Mouse (Mus musculus): ENCODE measurements around the gene Aff1. TPM values are rescaled to one million over a fixed set of nuclear protein-coding genes. Genes with fewer than 3 reads are reported as not detected.

Aff1 gene
- total RNA-seq, 2 experiments from 2014 or later, result 47.4 to 53.4 TPM

DNA sequence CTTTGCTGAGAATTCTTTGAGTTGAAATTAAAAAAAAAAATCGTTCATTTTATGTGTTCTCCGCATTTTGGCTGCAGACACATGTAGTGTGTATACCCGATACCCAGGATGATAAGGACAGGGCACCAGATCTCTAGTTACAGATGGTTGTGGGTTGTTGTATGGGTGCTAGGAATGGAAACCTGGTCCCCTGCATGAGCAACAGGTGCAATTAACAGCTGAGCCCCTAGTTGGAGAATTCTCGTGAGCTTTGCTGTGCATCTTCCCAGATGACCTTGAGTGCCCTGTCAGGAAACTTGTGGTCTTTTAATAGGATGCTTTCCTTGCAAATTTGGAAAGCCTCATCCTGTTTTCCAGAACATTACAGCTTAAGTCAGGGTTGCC lies 74.2 kb downstream of the Aff1 start:
- no peak for DNase-seq
- intact Hi-C loops (cut with DNase I), result no loop called here

DNA sequence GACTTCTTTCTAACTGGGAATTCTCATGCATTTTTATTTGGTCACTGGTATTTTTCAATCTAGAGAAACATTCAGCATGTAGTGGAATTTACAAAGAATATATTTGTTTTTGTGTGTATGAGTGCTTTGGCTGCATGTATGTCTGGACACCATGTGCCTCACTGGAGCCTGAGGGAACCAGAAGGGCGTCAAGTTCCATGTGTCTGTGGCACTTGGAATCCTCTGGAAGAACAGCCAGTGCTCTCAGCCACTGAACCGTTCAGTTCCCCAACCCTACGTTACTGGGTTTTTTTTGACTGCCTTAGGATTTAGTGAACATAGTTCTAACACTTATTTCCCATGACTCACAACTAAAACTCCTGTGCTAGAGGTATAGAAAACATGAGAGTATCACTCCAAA lies 76.8 kb downstream of the Aff1 start:
- intact Hi-C loops (cut with DNase I), result no loop called here
- no peak for DNase-seq

DNA sequence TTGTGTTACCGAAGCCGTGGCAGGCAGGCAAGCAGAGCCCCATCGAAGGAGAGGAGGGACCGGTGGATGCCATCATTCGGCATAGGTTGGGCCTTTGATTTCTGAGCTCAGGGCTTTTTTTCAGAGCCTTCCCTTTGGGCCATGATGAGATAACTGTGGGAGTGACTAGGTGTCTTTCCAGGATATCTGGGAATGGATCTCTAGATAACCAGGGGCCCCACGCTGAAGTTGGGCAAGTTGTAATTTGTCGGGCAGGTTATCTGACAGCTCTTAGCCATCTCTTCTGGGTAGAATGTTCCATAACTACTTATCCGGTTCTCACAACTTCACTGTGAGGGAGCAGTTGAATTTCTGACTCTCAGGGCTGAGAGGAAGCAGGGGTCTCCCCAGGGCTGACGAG lies 77.5 kb downstream of the Aff1 start:
- intact Hi-C loops (cut with DNase I), result no loop called here
- no peak for DNase-seq

DNA sequence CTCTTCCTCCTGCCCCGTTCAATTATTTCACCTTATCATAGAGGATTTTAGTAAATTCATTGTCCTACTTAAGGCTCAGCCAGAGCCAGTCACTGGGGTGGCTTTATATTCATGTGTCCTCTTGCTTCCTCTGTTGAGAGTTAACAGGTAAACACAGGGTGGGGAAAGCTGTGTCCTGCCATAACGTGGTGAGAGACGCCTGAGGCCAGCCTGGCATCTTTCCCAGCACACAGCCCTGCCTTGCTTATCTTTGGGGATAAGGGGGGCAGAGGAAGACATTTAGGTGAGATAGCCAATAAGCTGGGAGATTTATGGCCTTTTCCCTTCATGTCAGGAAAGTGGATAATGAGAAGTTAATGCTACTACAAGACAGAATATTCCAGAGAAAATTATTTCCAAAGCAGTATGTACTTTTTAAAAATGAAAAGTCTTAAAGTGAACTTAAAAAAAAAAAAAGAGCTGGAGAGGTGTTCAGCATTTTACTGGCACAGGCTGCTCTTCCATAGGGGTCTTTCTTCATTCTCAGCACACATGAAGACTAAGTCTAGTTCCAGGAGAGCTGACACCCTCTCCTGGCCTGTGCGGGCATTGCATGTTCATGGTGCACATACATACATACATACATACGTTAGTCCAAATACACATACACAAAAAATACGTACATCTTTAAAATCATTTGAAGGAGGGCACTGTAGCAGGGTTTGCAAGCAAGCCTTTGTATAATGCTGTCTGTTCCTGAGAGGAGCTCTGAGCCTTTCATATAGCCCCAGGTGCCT lies 78.5 kb downstream of the Aff1 start:
- intact Hi-C loops (cut with DNase I), result no loop called here
- peak; percentile 57 to 61 for DNase-seq

DNA sequence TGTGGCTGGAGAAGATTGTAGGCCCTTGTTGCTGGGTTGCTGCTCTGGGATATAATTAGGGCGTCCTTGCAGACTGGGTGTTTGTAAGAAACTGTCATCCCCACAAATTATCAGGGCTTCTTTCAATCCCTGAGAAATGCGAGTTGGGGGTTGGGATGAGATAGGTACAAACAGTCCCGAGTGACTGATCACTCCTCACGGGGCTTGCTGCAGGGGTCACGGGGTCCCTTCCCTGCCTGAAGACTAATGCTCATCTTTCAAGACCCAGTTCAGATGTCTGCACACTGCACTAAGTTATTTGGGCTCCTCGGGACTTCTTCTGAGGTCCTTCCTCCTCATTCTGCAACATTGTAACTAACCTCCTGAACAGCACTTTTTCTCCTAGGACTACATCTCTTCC lies 79.2 kb downstream of the Aff1 start:
- intact Hi-C loops (cut with DNase I), result no loop called here
- DNase-seq, result no peak

DNA sequence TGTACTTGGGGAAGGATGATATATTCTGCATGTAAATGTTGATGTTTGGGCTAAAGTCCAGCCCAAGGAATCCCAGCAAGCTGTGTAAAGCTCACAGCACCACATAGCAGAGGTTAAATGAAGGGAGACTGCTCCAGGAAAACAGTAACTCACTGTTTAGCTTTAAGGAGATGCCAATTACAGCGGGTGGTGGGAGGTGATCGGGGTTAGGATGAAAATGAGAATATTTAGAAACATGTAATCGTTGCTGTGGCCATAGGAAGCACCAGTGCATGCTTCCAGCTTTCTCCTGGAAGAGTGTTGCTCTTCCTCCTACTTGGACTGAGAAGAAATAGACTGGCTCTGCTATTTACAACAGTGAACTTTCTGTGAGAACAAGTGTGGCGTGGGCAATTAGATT lies 80.1 kb downstream of the Aff1 start:
- no peak for DNase-seq
- intact Hi-C loops (cut with DNase I), result loop anchor here (2.0 kb wide), 1 partner anchor 17 kb away; no protein-coding TSS in a partner anchor

DNA sequence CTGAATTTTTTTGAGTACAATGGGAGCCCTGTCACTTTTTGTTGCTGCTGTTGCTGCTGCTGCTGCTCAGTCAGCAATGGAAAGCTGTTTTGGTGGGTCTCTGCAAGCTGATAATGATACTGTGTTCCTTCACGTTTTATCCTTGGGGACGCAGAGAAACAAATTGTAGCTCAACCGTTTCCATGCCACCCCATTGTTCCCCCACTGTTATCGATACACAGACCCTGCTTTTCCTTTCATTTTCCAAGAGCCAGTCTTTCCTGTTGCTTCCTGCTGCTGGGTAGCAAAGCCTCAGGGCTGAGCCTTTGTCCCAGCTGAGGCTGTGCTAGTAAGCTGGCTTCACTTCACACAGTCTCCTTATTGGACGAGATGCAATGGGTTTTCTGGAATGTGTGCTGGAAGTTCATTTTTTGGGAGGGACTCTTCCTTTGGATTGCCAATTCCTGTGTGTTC lies 81.0 kb downstream of the Aff1 start:
- intact Hi-C loops (cut with DNase I), result loop anchor here (2.0 kb wide), 1 partner anchor 18 kb away; no protein-coding TSS in a partner anchor
- DNase-seq, result peak; percentile 54 to 60

DNA sequence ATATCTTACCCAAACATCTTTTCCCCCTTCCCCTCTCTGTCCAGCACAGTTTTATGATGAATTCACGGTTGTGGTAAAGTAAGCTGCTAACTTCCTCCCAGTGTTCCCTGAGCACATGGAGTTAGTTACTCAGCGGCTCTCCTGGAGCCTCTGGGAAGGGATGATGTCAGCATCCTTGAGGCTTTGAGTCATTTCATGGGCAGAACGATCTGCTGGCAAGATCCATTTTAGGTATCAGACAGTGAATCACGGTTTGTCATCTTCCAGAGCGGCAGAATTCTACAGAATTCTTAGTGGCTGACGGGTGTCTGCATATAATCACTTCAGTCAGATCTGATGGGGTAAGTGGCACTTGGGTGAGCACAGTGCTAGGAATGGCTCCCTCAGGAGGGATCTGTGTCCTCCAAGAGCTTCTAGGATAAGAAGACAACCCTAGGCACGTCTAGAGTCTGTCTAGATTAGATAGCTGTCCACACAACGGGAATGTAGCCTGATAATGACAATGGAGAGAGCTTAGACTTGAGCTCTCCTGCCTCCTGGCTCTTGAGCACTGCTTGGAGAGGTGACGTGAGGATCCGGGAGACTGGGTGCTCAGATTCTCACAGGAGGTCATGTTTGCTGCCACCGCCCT lies 82.6 kb downstream of the Aff1 start:
- intact Hi-C loops (cut with DNase I), result no loop called here
- no peak for DNase-seq

DNA sequence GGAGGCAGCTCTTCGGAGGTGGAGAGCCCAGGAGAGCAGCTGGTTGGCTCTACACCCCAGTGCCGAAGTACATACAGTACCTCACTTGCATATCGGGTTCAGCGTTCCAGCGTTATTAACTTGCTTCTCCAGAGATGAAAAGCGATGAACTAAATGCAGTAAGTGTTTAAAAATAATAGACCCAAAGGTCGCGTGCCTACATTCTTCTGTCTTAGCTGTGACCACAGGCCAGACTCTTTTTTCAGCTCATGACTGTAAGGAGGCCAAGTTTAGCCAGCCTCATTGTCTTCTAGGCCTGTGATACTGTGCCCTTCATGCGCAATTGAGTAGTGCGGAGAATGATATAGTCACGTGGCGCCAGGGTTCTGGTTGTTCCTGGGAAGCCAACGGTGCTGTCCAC lies 83.3 kb downstream of the Aff1 start:
- intact Hi-C loops (cut with DNase I), result no loop called here

DNA sequence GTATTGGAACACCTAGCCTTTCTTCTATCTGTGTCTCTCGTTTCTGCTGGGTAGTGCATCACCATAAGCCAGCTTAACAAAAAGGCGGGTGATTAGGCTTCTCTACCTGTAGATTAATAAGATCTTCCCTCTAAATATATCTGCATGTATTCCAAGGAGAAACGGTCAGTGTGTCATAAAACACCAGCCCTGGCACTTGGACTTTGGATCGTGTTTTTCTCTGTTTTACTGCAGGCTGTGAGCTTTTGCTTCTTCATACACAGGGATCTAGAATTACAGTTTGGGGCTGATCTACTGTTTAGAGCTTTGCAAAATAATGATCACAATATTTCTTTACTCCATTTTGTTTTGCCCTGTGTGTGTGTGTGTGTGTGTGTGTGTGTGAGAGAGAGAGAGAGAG lies 84.7 kb downstream of the Aff1 start:
- DNase-seq, result no peak
- intact Hi-C loops (cut with DNase I), result no loop called here

More for the DNA sequence above, 83.3 kb downstream of the Aff1 start:
- DNase-seq, result no peak

DNA sequence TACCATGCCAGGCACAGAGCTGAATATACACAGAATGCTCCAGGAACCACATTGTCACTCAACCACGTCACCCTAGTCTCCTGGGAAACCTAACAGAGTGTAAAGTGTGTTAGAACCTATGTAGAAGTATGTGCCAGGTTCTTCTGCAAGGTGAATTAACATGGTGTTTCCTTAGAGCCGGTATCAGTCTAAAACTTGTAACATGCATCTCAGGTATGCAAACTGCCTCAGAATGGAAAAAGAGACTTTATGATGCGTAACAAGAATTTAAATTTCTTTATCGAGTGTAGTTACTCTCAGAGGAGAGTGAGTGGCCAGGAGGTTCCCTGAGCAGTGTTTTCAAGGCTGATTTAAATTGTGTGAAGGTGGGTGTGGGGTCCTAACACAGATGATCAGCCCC lies 85.3 kb downstream of the Aff1 start:
- intact Hi-C loops (cut with DNase I), result no loop called here

DNA sequence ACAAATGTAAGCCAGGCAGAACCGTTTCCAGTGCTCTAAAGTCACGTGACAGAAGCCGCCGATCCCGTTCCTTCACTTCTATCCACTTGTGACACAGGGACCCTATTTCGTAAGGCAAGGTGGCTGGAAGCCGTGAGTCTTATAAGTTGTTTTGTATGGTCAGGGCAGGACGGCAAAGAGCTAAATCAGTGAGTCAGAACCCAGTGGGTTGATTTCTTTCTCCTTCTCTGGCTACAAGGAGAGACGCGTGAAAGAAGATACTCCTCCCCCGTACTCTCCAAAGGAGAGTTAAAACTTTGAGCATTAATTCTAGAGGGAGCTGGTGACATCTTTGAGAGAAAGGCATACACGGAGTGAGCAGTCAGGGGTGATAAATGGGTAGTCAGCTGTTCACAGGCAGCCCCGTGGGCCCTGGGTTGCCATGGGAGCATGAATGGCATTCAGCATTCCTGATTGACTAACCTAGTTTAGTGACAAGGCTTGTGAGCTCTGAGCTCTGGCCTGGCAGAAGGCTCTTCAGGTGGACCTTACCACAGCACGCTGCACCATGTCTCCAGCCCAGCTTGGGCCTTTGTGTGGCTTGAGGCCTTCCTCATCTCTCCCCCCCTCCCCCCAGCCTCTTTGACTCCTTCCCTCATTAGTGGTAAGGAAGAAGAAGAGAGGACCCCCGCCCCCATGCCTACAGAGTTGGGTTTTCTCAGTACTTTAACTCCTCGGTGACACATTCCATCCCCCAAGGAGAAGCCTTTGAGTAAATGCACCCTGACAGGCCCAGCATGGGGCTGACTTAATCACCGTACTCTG lies 86.3 kb downstream of the Aff1 start:
- intact Hi-C loops (cut with DNase I), result no loop called here
- no peak for DNase-seq

More for the DNA sequence above, 85.3 kb downstream of the Aff1 start:
- DNase-seq, result no peak

DNA sequence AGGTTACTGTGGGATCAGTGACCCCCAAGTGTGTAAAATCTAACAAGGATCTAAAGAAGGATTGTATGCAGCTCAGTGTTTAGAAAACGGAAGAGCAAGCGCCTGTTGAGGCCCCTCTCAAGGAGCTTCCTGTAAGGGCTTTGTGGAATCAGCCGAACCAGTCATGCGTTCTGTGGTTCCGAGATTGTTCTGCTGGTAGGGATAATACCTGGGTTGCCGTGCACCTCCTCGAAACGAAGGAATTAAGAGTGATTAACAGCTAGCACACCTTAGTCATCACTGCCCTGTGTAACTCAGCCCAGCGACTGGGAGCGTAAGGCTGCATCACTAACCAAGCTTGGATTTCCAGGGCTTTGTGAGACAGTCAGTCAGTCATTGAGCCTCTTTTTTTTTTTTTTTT lies 87.7 kb downstream of the Aff1 start:
- intact Hi-C loops (cut with DNase I), result no loop called here
- no peak for DNase-seq

DNA sequence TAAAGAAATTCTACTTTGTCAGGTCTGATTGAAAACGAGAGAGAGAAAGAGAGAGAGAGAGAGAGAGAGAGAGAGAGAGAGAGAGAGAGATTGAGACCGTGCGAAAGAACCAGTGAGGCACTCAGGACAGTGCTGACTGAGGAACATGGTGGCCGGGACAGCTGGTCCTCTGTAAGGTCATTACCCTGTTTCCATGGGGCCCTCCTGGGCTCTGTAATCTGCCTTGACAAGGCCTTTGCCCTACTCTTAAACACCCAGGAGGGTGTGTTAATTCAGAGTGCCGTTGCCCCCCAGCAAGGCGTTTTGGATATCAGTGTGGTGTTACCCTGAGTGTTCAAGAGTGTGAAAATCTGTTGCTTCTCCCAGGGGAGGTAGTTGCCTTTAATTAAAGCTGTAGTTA lies 88.1 kb downstream of the Aff1 start:
- intact Hi-C loops (cut with DNase I), result no loop called here
- no peak for DNase-seq

DNA sequence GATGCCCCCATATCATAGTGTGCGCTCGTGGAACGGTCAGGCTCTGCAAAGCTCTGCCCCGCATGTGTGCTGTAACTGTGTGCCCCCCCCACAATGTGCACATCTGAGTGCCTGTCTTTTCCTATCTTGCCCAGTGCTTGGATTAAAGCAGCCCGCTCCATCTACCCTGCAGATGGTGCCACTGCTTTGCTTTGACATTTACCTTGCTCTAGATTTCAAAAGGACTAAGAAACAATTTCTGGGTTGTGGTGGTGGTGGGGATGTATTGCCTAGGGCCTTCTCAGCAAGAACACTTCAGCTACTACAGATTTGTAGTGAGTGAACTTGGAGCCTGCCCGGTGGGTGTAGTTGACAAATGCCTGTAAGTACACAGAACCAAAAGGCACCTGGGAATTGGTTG lies 88.7 kb downstream of the Aff1 start:
- intact Hi-C loops (cut with DNase I), result no loop called here
- DNase-seq, result peak; percentile 38 to 58

DNA sequence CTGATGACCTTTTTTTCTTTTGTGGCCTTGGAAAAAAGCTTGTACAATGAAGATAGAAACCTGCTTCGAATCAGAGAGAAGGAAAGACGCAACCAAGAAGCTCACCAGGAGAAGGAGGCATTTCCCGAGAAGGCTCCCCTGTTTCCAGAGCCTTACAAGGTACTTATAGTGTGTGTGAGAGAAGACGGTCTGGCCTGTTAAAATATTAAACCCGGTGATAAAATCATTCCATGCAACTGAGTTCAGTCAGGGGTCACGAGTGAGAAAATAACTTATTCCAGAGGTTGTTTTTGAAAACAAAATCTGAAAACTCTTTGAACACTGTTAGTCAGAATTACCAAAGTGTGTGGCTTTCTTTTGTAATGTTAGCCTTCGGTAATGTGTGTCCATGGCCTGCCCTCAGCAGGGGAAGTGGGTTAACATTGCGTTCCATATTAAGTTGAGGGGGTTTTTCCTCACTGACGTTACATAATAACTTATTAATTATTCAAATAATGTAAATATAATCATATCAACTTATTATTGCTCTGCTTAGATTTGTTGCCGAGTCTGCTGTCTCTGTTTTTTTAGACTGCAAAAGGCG lies 91.0 kb downstream of the Aff1 start:
- DNase-seq, result no peak

DNA sequence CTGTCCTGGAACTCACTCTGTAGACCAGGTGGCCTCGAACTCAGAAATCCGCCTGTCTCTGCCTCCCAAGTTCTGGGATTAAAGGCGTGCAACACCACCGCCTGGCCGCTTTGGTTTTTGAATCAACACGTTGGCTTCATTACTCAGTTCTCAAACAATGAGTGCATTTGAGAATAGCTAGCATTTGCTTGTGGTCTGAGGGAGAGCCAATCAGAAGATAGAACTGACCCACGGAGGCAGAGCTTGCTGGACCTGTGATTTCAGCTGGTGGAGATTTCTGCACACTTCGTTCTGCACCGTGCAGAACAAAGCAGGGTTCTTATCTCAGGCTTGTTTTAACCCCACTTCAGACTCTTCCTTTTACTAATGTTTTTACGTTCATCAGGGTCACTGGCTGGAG lies 93.9 kb downstream of the Aff1 start:
- intact Hi-C loops (cut with DNase I), result loop anchor here (5.0 kb wide), 1 partner anchor 34 kb away; no protein-coding TSS in a partner anchor

More for the DNA sequence above, 91.0 kb downstream of the Aff1 start:
- intact Hi-C loops (cut with DNase I), result loop anchor here (2.0 kb wide), 1 partner anchor 34 kb away; no protein-coding TSS in a partner anchor

DNA sequence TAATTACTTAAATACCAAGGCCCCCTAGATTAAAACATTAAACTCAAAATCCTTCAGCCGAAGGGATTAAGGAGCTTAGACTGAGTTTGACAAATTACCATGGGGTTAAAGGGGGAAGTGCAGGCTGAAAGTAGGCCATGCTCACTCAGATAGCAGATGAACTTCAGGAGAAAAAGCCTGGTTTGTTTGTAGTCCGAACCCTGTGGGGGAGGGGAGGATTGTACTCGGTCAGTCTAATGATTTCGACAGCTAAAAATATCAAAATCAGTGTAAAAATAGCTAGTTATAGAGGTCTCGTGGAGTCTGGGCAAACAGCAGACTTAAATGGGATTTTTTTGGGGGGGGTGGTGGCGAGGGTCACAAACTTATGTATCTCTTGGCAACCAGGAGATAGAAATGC lies 96.3 kb downstream of the Aff1 start:
- peak; percentile 41 to 49 for DNase-seq
- intact Hi-C loops (cut with DNase I), result loop anchor here (5.0 kb wide), 1 partner anchor 36 kb away; no protein-coding TSS in a partner anchor

More for the DNA sequence above, 93.9 kb downstream of the Aff1 start:
- no peak for DNase-seq

DNA sequence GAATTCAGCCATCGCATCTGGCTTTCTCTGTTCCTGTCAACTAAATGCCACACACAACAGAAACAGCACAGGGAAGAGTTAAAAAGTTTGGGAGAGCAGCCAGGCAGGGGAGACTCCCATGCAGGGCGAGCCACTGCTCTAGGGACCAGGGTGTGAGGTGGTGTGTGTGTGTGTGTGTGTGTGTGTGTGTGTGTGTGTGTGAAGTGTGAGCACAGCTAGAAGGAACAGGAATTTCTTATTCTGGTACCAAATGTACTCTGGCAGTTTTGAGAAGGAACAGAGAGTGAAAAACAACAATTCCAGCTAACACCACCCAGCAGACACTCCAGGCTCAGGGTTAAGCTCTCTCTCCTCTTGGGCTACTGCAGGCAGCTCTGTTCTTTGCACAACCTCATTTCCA lies 96.8 kb downstream of the Aff1 start:
- peak; percentile 73 to 75 for DNase-seq
- intact Hi-C loops (cut with DNase I), result loop anchor here (5.0 kb wide), 1 partner anchor 37 kb away; no protein-coding TSS in a partner anchor

DNA sequence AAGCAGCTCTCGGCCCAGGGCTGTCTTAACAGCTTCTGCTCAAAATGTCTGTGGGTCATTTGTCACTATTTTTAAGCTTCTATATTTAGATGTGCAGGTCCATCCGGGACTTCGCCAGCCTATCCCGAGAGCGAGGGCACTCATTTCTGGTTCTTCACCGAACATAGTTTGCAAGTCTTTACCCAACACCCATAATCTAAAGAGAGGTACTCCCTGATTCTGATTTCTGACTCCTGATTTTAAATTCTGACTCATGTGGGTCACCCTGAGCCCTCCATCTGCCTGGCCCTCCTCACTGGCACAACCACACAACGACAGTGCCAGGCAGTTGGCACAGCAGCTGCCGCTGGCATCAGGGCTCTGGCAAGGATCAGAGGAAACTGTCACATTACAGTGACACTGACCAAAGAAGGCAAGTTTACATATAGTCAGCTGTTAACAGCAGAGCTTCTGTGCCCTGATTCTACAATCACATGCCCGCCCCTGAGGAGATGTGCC lies 97.5 kb downstream of the Aff1 start:
- intact Hi-C loops (cut with DNase I), result loop anchor here (5.0 kb wide), 1 partner anchor 37 kb away; no protein-coding TSS in a partner anchor
- peak; percentile 68 to 80 for DNase-seq

All from heart, postnatal 14 days (tissue).